Mouse (Mus musculus) adipocyte (in vitro differentiated cells): ENCODE data around the gene Elovl4.

Experiments used
- DNase-seq: peaks from one replicate; pipeline ENCODE4 v3.0.0-alpha.2; 2016; ENCODE audit warnings: low spot score

Gene Elovl4

GRCm38 (mm10) chr9:83805977-83806815 lies at the start of gene Elovl4:
Elovl4 (minus strand) TSS chr9:83806277.
- DNase-seq, result no peak

GRCm38 (mm10) chr9:83852464-83852863 lies 46.4 kb upstream of the Elovl4 start:
- DNase-seq, result no peak

DNA sequence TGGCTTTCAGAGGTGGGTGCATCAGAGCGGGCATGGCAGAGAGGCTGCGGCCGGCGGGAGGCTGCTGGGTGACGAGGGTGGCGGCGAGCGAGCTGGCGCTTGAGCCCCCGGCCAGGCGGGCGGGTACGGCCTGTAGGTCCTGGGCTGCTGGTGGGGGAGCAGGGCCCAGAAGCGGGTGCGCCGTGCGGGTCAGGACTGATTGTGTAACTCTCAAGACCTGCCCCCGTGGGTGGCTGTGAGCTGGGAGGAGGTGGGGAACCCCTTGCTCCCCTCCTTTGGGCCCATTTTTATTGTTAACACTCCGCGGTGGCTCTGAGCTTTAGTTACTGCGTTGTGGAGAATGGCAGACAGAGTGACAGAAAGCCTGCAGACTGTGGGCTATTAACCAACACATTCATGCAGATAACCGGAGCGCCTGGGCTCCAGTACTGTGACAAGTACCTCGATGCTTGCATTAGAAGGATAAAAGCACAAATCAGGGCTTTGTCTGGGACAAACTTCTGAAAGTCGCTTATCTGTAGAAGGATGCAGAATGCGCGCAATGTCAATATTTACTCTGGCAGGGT lies 28.8 kb upstream of the Elovl4 start:
- DNase-seq, result no peak

GRCm38 (mm10) chr9:83833811-83834747 lies 28.0 kb upstream of the Elovl4 start, which contains the start of gene Ttk:
Ttk (plus strand) TSS chr9:83834689.
- peak; percentile 88 for DNase-seq

- no peak for DNase-seq
Measured at GRCm38 (mm10) chr9:83831152-83831551, 25.1 kb upstream of the Elovl4 start.

- DNase-seq, result no peak
Measured at GRCm38 (mm10) chr9:83829896-83830295, 23.8 kb upstream of the Elovl4 start.

DNA sequence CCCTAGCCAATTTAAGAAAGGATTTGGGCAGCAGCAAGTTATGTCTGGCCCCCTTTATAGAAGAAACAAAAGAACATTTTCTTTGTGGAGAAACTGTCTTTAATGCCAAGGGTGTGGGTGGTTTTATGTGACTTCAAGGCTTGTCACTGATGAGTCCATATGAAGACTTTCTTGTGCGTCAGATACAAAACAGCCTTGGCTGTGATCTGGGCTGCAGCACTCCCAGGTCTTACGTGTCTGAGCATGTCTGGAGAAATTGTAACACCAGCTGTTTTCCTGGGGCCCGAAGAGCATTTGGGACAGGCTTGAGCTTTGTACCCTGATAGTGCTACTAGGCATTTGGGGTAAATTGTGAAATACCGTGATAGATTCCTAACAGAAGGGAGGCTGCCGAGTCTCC lies 16.8 kb upstream of the Elovl4 start:
- no peak for DNase-seq

- DNase-seq, result no peak
Measured at GRCm38 (mm10) chr9:83820976-83821375, 14.9 kb upstream of the Elovl4 start.

DNA sequence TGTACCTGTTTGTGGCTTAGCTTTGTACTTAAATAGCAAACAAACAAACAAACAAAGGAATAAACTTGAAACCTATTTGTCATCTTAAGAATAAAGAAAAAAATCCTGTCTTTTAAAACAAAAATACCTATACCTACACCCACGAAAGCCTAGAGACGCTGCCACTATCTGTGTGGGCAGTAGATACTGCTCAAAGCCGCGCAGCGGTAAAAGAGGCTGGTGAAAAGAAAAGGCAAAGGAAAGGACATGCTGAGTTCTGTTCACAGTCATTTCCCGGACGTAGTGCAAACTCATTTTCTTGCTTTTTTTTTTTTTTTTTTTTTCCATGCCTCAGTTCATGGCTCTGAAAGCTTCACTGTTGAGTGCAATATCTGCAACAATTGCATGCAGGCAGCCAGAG lies 13.1 kb upstream of the Elovl4 start:
- no peak for DNase-seq

DNA sequence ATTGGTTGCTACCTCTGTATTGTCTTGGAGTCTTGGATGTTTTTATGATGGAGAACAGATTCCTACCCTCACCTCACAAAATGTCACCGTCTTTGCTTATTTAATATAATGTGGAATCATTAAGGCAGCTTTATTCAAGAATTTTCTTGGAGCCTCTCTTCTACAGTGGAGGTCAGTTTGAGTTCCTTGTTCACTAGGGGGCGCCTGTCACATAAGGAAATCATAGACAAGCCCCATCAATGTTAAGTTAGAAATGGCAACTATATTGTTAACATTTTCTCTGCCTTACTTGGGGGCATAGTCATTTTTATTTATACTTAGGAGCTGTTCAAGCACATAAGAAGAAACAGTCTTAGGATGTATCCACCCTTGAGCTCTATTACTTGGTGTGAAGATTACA lies 1.5 kb upstream of the Elovl4 start:
- DNase-seq, result peak; percentile 76

DNA sequence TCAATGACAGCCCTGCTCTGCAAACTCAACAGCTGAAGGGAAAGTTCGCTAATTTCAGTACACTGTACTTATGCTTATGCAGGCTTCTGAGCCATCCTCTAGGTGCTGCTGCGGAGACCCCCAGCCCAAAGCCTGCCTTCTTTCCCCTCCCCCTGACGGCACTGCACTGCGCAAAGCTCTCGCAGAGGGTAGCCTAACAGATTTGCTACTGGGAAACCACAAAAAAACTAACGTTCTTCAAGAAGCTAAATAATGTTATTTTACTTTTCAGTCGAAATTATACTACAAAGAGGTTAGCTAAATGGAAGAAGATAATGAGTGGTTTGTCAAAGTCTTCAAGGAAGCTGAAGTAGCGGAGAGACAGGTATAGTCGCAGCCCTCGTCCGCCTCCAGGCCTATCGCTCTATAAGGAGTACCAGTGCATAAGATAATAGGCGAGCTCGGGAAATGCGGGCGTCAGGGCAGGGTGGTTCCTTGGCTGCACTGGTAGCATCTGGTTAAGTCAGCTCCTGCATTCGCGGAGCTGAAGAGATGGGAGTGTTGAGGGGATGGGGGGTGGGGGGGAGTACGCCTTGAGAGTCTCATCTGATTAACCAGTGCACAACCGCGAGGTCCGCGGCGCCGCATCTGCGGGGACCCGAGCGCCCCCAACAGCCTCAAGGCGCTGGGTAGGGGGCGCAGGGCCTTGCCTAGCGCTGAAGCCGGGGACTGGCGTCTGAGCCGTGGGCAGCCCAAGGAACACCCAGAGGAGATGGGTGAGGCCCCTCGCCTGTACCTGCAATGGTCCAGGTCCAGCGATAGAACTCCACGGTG lies 707 bp downstream of the Elovl4 start:
- DNase-seq, result no peak

DNA sequence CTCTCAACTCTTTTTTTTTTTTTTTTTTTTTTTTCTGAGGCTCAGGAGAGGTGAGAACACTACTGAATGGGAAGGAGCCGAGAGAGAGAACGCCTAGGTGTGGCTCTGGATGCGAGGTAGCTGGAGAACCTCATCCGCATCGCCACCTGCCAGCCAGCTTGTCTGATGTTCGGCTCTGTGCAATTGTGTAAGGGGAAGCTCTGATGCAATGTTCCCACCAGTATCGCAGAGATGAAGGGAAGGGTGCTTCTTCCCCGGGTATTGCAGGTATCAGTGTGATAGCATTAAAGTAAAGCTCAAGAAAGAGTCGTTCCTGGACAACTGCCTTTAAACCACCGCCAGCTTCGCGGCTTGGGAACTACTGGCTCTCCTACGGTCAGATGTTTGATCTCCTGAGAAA lies 1.7 kb downstream of the Elovl4 start:
- DNase-seq, result no peak

DNA sequence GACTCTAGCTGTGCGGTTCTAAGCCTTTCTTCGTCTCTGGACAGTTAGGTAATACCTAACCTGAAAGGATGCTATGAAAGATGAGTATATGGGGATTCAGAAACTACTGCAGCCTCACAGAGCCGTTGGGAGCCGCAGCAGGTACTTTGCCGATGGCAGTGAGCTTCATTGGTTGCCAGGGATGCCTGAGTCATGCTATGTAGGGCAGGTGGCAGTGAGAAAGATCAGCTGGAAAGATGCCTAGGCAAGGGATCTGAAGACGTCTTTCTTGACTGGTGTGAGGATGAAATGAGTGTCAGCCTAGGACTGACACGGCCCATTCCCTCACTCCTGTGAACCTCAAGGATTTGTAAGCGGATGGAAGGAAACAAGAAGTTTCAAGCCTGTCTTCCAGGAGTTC lies 8.2 kb downstream of the Elovl4 start:
- no peak for DNase-seq

- no peak for DNase-seq
Measured at GRCm38 (mm10) chr9:83796875-83797274, 9.2 kb downstream of the Elovl4 start.

- DNase-seq, result no peak
Measured at GRCm38 (mm10) chr9:83789326-83789725, 16.8 kb downstream of the Elovl4 start.

- no peak for DNase-seq
Measured at GRCm38 (mm10) chr9:83785501-83785900, 20.6 kb downstream of the Elovl4 start.

DNA sequence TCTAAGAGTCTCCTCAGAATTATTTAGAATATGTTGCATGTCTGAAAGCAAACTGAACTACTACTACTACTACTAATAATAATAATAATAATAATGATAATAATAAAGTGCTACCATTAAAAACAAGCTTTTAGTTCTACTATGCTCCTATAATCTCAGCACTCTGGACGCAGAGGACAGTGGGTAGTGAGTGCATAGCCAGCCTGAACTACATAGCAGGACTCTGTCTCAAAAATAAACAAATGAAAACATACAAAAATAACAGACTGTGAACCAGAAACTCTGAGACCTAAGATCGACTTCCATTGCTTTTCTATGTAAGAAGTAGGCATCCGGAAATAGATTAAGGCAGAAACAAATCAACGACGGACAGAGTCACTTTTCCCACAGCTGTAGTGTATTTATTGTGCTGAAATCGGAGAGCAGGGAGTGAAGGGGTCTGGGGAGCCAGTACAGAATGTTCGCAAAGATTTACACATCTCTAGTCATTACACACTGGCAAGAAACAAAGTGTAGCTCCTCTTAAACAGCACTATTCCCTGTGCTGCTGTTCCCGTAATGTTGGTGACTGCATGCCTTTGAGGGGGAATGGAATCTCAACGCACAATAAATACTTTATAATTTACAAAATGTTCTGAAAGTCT lies 27.6 kb downstream of the Elovl4 start:
- no peak for DNase-seq

- no peak for DNase-seq
Measured at GRCm38 (mm10) chr9:83761318-83761717, 44.8 kb downstream of the Elovl4 start.

DNA sequence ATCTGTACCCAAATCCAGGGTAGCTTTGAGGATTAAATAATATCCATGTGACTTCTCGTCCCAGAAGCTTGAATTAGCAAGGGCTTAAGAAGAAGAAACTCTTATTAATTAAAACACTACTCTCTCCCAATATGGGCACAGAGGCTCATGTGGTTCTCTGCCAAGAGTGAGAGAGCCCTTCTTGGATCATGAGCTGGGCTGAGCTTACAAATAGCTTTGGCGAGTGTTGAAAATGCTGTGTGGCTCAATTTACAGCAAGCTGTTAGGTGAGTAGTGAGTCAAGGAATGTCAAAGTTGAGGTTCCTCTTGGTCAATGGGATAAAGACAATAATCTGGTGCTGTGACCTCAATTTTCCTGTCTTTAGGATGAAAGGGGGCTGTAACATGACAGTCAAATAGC lies 74.2 kb downstream of the Elovl4 start:
- no peak for DNase-seq

GRCm38 (mm10) chr9:83730836-83731235 lies 75.2 kb downstream of the Elovl4 start:
- DNase-seq, result no peak
